Mouse (Mus musculus): Measurements from ENCODE around the gene Adgrl3. TPM values are rescaled to one million over a fixed set of nuclear protein-coding genes. Genes with fewer than 3 reads are reported as not detected.

Adgrl3 gene
- 1 to 10 TPM in 1 of 2 experiments, under 1 TPM in 1; 0.60 to 7.5 TPM for polyA plus RNA-seq (2017; shearing (Covaris generic))

GRCm38 (mm10) chr5:81019590-81020254 is at the start of gene Adgrl3:
TSS of gene Adgrl3 (plus strand) at chr5:81020138.

All from inflammation-experienced regulatory T-cells (primary cell).